Mouse (Mus musculus) CD4-positive helper T cell, adult 2 months (primary cell): ENCODE measurements around the gene Mrc2.

Experiments used
- DNase-seq: peaks from one replicate; pipeline ENCODE4 v3.0.0-alpha.2; 2012; ENCODE audit warnings: low read depth, missing footprints, low spot score

The Mrc2 gene

DNA sequence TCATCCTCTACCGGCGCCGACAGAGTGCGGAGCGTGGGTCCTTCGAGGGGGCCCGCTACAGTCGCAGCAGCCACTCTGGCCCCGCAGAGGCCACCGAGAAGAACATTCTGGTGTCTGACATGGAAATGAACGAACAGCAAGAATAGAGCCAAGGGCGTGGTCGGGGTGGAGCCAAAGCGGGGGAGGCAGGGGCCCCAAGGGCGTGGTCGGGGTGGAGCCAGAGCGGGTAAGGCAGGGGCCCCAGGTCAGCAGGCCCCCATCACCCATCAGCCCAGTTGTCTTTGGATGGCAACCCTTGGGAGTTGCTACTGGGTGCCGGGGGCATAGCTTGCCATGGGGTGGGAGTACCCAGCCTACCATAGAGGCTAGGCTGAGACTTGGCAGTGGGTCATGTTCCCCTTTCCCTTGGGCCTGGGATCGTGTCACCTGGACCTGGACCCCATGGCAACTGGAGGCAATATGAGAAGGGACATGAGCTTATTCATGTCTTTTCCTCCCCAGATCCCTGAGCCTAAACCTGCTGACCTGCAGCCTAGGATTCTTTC, 57.4 kb downstream of the Mrc2 start:
- no peak for DNase-seq

DNA sequence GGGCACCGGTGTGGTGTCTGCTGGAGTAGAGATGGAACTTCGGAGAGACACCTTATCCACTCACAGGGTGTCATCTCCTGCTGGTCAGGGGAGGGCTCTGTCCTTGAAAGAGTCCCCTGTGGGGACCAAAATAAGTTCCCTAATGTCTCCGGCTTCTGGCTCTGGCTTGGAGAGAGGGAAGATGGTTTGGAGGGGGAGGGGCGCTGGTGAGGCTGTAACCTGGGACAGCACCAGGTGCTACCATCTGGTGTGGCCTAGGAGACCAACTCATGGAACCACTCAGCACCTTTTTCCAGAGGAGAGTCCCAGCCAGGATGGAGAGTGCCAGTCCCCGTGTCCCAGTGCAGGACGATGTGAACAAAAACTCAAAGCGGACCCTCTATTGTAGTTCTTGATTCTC, 58.2 kb downstream of the Mrc2 start:
- no peak for DNase-seq

DNA sequence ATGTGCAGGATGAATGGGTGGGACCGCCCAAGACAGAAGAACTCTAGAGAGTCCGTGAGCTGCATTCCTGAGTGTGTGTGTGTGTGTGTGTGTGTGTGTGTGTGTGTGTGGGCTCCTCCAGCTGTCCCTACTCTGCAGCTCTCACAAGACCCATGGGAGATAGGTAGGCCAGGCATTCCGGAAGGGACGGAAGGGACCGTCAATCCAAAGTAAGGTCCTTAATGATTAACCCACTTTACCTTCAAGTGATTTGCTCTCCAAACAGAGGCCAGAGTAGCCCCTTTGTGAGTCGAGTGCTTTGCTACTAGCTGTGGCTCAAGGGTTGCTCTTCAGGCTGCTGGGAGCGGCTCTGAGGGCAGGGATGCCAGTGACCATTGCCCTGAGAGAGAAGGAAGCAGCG, 59.7 kb downstream of the Mrc2 start:
- no peak for DNase-seq

DNA sequence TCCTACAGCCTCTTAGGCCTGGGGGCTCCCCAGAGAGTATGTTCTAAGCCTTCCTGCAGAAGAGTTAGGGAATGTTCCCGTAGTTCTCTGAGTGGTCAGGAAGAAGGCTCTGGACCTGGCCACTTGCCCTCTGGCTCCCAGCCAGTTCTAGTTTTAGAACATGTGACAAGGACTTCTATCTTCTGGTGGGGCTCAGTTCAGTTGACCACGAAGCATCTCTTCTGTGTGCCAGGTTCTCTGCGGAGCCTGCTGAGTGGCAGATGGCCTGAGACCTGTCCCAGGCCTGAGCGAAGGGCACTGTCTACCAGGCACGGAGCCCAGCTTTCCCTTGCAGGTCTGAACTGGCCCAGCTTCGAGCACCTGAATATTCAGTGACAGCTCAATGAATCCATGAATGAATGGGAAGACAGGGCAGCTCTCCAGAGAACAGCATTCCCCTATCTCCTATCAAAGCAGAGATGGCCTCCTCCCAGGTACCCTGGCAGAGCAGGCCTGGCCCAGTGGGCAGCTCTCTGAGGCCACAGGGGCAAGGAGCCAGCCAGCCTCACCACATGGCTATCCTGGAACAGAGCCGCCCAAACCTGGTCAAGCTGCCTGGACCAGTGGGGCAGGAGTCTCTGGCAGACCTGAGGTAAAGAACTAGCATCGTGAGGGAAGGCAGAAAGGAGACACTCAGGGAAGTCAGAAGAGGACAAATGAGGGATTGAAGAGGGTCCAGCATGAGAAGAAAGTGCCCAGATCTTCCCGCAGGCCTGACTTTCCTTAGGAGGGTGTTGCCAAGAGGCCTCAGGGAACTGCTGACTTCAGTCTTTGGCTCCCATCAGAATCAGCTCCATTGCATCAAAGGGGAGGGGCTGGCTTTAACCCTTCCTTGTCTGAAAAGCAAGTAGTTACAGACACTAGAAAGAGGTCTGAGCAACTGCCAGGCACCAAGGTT, 60.8 kb downstream of the Mrc2 start:
- DNase-seq: no peak

DNA sequence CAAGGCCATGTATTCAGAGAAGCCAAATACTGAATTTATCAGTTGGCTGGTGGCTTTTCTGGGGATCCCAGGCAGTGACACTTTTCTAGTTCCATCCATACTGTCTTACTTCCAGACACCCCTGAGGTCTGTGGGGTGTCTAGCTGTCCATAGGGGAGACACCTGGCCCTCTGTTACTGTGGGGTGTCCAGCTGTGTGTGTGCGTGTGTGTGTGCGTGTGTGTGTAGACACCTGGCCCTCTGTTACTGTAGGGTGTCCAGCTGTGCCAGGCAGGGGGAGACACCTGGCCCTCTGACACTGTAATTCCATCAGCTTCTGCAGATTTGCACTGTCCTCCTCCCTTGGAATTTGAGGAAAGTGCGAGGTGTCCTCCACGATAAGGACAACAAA, 61.4 kb downstream of the Mrc2 start:
- no peak for DNase-seq

DNA sequence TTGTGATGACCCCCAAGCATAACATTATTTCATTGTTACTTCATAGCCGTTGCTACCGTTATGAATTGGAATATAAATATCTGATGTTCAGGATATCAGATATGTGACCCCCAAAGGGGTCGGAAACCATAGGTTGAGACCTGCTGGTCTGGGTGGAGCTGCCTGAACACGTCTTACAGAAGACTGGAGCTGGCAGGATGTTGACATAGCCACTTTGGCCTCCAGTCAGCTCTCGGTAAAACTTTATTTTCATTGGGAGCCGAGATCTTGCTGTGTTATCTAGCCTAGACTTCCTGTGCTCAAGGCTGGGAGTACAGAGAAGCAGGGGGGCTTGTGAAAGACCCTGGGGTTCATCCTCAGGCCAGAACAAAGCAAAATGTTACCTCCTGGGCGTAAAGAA, 63.9 kb downstream of the Mrc2 start:
- DNase-seq: no peak

DNA sequence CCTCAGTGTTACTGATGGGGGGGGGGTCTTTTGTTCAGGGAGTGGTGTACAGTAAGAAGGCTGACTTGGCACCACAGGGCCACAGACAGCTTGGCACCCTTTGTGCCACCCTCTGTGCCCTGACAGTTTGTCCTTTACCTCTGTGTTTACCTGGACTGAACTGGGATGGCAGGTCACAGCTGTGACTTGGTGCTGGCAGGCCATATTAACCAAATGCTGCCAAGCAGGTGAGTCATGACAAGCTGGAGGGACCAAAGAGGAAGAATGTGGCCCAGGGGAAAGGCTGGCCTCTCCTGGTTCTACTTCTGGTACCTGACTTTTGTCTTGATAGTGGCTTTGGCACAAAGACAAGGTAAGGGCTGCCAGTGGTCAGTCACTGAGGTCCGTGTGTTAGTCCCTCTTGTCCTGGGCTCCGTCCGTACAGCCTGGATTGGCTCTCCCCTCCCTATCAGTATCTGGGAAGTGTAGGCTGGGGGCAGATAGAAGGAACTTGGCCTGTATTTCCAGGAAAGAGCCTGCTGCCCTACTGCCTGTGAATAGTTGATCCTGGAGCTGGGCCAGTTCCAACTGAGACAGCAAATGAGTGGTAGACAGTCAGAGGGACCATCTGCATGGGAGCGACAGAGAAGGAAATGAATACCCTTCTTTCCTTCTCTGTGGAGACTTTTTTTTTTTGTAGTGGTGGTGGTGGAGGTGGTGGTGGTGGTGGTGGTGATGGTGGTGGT, 69.8 kb downstream of the Mrc2 start:
- no peak for DNase-seq

DNA sequence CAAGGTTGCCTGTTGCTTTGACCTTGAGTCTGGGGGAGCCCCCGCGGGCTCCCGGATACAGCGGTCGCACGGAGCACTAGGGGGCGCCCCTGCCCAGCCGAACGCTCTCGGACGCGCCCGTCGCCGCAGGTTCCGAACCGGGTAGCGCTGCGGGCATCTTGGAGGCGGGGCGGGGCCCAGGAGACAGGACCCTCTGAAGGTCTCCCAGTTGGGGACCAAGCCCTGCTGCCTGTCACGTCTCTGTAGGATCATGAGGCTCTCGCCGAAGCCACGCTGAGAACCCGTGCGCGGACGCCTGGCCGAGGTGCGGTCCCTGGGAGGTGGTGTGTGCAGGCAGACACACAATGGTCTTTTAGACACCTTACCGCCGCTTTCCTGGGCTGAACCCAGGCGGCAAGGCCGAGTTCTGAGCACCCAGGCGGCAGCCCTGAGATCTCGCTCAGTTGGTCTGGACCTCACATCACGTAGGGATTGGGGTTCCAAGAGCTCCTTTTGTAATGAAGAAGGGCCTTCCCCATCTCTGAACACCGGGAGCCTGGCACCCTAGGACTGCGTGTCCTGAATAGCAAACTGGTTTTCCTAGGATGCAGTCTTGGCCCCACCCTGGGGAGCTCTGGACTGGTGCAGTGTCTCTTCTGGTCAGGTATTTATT, 70.6 kb downstream of the Mrc2 start:
- peak; percentile 72 for DNase-seq

DNA sequence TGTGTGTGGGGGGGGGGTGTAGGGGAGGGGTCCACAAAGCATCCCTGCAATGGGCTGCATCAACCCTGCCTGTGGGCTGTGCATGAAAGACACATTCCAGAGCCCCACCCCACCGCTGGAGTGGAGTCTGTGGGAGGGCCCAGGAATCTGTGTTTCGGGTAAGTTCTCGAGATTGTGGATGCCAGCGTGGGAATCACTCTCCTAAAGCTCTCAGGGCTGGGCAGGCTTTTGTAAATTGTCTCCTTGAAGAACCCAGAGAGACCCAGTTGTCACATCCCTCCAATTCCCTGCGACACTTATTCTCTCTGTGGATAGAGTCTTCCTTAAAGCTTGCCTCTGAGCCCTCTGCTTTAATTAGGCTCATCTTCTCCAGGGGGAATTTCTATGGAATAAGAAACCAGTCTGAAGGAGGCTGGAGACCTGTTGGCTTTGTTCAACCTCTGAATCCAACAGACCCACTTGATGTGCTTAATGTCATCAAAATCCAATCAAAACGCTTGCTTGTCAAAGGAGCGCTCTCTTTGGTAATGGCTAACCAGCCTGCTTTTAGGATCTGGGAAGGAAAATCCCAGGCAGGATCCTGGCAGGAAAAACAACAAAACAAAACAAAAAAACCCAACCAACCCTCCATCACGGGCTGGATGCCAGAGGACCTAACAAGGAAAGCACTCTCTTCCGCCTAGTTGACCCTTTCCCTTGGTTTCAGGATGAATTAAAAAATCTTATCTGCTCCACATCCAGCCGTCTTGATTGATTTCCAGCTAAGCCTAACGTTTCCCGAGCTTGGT, 71.3 kb downstream of the Mrc2 start:
- DNase-seq: no peak

DNA sequence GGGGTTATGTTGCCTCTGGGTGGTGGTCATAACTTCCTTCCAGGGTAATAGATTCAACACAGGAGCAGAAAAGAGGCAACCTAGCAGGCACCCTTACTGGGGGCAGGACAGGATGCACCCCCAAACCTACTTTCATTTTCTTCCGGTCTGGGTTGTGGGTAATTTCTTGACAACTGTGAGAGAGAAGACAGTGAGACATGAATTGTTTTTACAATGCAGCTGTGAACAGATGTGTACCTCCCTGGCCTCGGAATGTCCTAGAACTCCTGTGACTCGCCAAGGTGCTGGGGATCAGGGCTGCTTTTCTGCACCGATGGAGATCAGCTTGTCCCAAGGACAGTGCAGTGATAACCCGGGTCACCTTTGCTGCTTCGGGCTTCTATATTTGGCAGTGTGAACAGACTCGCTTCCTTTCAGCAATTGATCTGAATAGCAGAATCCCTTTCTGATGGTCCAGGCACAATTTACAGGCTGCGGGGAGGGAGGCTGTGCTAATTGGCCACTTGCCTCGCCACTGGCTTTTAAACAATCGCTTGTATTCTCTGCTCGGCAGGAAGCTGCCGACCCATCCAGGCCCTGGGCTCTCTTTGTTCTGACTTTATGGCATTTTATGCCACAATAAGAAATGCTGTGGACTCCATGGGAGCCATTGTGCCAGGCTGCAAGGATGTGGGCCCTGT, 72.1 kb downstream of the Mrc2 start:
- no peak for DNase-seq

DNA sequence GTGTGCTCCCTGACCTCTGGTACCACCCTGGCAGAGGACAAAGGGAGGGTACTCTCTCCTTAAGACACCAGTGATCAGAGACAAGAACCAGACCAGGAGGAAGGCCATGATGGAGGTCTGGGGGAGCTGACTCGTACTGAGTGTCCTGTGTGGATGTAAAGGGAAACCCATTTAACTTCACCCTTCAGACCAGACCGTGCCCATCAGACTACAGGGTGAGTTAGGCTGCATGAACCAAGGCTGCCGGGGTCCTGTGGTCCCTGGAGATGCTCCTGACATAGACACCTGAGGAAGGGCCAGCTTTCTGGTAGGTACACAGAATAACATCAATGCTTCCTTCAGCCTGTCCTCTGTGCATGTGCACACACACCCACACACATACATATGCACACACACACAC, 73.2 kb downstream of the Mrc2 start:
- no peak for DNase-seq

DNA sequence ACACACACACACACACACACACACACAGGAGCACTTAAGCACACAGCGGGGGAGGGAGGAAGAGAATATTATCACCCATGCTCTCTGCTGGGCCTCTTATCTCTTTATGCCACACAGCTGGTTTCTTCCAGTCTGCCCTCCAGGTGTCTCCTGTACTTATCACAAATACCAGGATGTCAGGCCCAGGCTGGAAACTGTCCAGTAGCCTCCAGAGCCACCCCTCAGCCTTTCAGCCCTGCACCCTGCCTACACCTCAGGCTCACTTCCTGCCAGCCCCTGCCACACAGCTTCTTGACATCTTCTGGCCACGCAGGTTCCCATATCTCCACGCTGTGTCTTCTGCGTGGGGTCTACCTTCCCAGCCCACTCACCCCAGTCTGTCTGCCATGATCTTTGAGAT, 73.6 kb downstream of the Mrc2 start:
- DNase-seq: no peak

DNA sequence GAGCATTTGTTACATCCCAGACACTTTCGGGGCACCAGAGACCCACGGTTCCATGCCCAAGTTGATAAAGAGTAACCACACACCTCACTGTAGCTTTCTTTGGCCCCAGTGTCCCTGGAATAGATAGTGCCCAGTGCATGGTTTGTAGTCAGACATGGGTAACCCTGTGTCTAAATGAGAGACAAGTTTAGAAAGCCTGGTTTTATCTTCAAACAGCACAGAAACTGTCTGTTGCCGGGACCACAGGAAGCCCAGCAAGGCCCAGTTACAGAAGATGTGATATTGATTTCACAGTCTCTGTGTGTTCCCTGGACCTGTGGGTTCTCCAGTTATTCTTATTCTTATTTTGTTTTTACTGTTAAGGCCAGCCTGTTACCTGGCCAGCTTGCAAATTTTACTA, 74.7 kb downstream of the Mrc2 start:
- no peak for DNase-seq

DNA sequence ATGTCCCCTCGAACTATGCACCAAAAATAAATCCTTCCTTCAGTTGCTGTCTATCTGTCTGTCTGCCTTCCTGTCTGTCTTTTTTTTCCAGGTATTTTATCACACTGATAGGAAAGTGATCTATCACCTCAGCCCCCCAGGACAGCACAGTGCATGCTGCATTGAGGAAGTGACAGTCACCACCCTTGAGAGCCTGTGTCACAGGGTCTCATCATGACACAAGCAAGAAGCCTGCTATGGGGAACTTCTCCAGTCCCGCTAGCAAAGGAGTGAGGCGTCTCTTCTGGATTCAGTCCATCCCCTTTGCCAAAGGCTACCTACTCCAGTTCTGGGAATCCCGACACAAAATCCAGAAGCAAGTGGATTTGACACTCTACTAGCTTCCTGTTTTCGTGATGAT, 76.4 kb downstream of the Mrc2 start:
- no peak for DNase-seq

DNA sequence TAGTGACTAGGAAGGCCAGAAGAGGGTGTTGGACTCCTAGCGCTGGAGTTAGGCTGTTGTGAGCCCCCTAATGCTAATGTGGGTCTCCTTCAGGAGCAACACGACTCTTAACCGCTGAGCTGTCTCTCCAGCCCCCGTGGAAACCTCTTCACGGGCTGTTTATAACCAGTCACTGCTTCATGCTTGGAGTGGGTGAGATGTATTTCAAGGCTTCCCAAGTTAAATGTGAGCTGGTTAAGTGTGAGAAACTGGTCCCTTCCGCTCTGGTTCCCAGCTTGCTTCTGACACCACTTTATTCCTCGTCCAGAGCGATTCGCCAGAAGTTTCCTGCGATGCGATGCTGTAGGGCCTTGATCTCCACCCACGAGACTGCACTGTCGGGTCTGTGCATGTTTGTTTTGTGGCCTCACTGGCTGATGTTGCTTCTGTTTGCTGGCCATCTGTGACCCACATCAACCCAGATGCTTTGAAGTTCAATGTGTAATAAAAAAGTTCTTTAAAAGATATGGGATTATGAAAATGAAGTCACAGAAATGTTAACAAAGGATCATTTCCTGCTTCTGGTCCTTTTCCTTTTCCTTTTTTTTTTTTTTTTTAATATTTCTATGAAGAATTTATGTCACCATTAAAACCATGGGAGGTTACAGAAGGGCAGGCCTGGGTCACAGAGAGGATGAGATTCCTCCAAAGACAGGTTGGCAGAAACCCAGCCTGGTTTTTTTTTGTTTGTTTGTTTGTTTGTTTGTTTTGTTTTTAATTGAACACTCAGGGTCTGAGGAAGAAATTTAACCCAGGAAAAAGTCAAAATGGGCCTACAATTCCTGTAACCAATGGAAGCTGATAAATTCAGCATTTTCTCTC, 77.3 kb downstream of the Mrc2 start:
- no peak for DNase-seq

DNA sequence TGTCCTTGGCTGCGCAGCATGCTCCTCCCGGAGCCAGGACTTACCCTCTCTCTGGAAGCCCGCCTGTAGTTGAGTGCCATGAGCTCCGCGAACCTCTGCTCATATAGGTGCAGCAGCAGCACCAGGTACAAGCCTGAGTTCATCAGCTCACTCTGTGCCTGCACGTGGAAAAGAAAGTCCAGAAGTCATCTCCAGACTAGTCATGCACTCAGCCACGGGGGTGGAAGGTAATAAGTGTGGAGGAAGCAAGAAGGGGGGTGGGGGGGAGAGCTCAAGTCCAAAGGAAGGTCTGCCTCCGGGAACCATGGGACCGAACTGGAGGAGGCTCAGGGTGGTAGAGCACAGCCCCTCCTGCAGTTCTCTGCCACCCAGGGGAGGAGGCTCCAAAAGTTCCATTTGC, 79.4 kb downstream of the Mrc2 start:
- DNase-seq: no peak

DNA sequence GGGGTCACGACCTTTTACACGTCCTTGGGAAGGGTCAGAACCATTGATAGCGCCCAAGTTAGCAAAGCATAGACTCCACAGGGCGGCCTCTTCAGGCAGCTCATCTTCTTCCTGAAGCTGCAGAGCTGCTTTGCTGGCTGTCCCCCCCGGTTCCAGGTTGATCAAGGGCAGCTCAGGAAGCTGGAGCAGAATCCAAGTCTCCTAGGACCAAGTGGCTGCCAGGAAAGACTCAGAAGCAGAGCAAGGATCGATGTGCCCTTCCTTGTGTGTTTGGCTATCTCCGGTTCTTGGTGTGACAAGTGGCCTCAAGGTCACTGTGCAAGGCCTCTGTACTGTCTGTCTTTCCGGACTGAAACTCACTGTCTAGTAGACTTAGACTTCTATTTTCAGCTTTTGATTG, 81.4 kb downstream of the Mrc2 start:
- DNase-seq: no peak

DNA sequence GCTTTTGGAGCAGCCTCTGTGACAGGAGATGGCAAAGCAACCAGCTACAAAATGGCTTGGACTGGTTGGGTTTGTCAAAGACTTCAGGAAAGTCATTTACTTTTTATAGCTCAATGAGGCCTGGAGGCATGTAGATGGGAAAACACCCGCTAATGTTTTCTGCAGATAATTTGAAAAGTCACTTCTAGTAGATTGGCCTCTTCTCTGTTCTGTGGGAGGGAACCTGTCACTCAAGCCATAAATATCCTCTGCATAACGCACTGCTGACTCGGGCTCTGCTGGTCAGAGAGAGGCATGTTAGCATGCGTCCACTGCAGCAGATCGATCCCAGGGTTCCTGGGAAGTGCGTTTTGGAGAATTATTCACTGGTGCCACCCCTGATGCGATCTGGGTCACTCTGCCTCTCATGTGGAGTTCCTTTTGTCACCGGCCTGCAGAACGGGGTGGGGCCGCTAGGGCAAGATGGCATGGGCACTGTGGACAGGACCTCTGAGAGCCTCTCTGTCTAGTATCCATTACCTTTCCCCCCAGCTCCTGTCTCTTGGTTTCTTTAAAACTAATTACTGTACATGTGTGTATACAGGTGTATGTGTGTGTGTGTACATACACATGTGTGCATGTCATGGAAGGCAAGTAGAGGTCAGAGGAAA, 82.2 kb downstream of the Mrc2 start:
- no peak for DNase-seq

DNA sequence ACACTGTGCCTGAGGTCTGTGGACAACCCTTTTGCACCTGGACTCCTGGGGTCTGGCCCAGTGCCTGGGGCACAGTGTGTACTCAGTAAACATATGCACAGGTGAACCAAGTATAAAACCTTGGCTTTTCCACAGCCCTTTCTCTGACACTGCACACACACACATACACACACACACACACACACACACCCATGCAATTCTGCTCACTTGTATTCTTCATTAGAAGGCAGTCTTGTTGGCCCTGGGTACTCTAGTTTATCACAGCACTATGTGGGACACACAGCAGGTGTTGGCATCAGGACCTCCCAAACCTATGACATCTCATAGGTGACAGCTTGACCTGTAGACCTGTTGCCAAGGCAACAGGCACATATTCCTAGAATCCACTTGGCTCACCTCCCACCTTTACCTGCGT, 83.4 kb downstream of the Mrc2 start:
- DNase-seq: no peak
